In genomic region chr14:54064541-54065402, GRCm38 (mm10) we compare ENCODE assay signal across 9 mouse cellular contexts.
A peak's percentile ranks its signal among the peaks of the same experiment; 100 is the strongest.
DNase-seq lines count a peak whose midpoint lies in the region; ATAC-seq and TF ChIP-seq lines count a peak whose summit lies in the region.
"Had no signal": no experiment of that assay in that cellular context is flagged by ENCODE, and none has a peak within 500 bp of the region (broad histone marks: within the 10 kb centered on the region; RNA-seq: fewer than 3 reads in every experiment).

No protein-coding gene starts in this region.

- DNase-seq in ZHBTc4 (ENCODE audit: low read depth, low spot score): peak; percentile 84
- peak; percentile 34 for DNase-seq in cerebellum, adult 9-11 months
- peak; percentile 71 to 84 for DNase-seq in frontal cortex, postnatal 14 days (ENCODE audit: low spot score in 2 of 2)
- DNase-seq in layer of hippocampus, adult 9-11 months: peak; percentile 64
- DNase-seq in lung, embryonic 14.5 days: peak; percentile 89
- DNase-seq in retina, adult 2 months (ENCODE audit: low read depth, low spot score): peak; percentile 47

- no peaks in the 10 kb centered on the region for H3K9me3 ChIP-seq in hindbrain, embryonic 12.5 days (replicated peaks)
- no peaks in the 10 kb centered on the region for H3K9me3 ChIP-seq in lung, embryonic 14.5 days (ENCODE audit: low read depth, low read length)
- H3K9me3 ChIP-seq: megakaryocyte, embryonic 14.5 days had no signal

- no peaks in the 10 kb centered on the region for H3K27me3 ChIP-seq in hindbrain, embryonic 12.5 days
- H3K27me3 ChIP-seq in lung, embryonic 14.5 days (ENCODE audit: insufficient read depth, low read length): no peaks in the 10 kb centered on the region

- no peak overlapping the region for H3K4me3 ChIP-seq in hindbrain, embryonic 12.5 days
- no peak overlapping the region for H3K4me3 ChIP-seq in lung, embryonic 14.5 days (ENCODE audit: low read depth, low read length)

- TF ChIP-seq CTCF in lung, embryonic 14.5 days (IDR thresholded peaks at IDR 0.05; ENCODE audit: low read depth): peak; percentile 96

- no peaks in the 10 kb centered on the region for H3K36me3 ChIP-seq in hindbrain, embryonic 12.5 days
- H3K36me3 ChIP-seq in lung, embryonic 14.5 days (ENCODE audit: insufficient read depth): no peaks in the 10 kb centered on the region

- H3K4me1 ChIP-seq in hindbrain, embryonic 12.5 days: peaks cover 23% of the 10 kb centered on the region
- 0 out of 2 replicates have a peak, but pooled peaks cover 3% of the 10 kb centered on the region for H3K4me1 ChIP-seq in lung, embryonic 14.5 days (ENCODE audit: insufficient read depth)

- WGBS in hindbrain, embryonic 12.5 days: 26% methylated on average over 11 of the region's 11 CpGs
- 18% methylated on average over 11 of the region's 11 CpGs for WGBS in lung, embryonic 14.5 days

- H3K27ac ChIP-seq in hindbrain, embryonic 12.5 days: no peak overlapping the region
- no peak overlapping the region for H3K27ac ChIP-seq in lung, embryonic 14.5 days (ENCODE audit: low read depth)

- ATAC-seq in hindbrain, embryonic 12.5 days (ENCODE audit: low FRiP score): peak; percentile 30; the same call in 1 of the 2 replicates
- peak; percentile 63; the same call in 1 of the 2 replicates for ATAC-seq in lung, embryonic 14.5 days (ENCODE audit: insufficient read depth)
- ATAC-seq in monocyte, adult 5-6 weeks (replicated peaks; ENCODE audit: insufficient number of reproducible peaks, low FRiP score, low TSS enrichment, poor library complexity, severe bottlenecking): no peak

- no peak overlapping the region for H3K4me2 ChIP-seq in hindbrain, embryonic 12.5 days (replicated peaks)
- peak overlapping the region; percentile 41 for H3K4me2 ChIP-seq in lung, embryonic 14.5 days

- no peak overlapping the region for H3K9ac ChIP-seq in hindbrain, embryonic 12.5 days
- no peak overlapping the region for H3K9ac ChIP-seq in lung, embryonic 14.5 days

Comparison
In these comparisons a context has a peak if more than half of its experiments do, and no peak if none do; other contexts are left out.
1. DNase-seq: peak in every context shown above with its lines; median percentile 89 in lung, embryonic 14.5 days; 84 in ZHBTc4; 78 in frontal cortex, postnatal 14 days; 64 in layer of hippocampus, adult 9-11 months; 47 in retina, adult 2 months; 34 in cerebellum, adult 9-11 months.